Comparison of ENCODE assay signal across 23 mouse cellular contexts in the genomic region with DNA sequence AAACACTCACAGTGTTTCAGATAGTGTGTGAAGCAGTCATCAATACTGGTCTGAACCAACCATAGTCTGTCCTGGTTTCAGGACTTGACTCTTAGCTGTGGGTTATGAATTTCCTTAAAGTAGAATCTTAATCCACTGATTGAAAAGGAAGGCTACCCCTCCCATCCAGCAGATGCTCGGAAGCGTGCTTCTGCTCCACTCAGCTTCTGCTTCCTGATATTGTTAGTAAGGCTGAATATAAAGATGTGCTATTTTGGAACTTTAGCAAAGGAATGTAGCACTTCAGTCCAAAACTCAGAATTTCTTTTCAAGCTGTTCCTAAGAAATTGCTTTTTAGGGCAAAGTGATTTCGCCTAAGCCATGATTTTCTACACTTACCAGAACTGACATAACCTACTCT.
A peak's percentile ranks its signal among the peaks of the same experiment; 100 is the strongest.
DNase-seq lines count a peak whose midpoint lies in the region; ATAC-seq and TF ChIP-seq lines count a peak whose summit lies in the region.
"Had no signal": no experiment of that assay in that cellular context is flagged by ENCODE, and none has a peak within 500 bp of the region (broad histone marks: within the 10 kb centered on the region; RNA-seq: fewer than 3 reads in every experiment).

No protein-coding gene starts in this region.

- no peak overlapping the region for H3K4me3 ChIP-seq in kidney, postnatal 0 days (replicated peaks; ENCODE audit: low read depth, low read length)
- H3K4me3 ChIP-seq: erythroblast, embryonic 14.5 days; heart, adult 2 months; heart, embryonic 12.5 days; hindbrain, embryonic 13.5 days; limb, embryonic 12.5 days; liver, embryonic 15.5 days; lung, embryonic 15.5 days; midbrain, embryonic 10.5 days had no signal

- no peaks in the 10 kb centered on the region for H3K36me3 ChIP-seq in kidney, postnatal 0 days (ENCODE audit: insufficient read depth, low read length)
- H3K36me3 ChIP-seq: heart, embryonic 12.5 days; hindbrain, embryonic 13.5 days; limb, embryonic 12.5 days; liver, embryonic 15.5 days; lung, embryonic 15.5 days; midbrain, embryonic 10.5 days had no signal

- no peak overlapping the region for H3K4me2 ChIP-seq in kidney, postnatal 0 days (ENCODE audit: low read length)
- H3K4me2 ChIP-seq: heart, embryonic 12.5 days; hindbrain, embryonic 13.5 days; limb, embryonic 12.5 days; liver, embryonic 15.5 days; lung, embryonic 15.5 days had no signal

- no peaks in the 10 kb centered on the region for H3K4me1 ChIP-seq in kidney, postnatal 0 days (replicated peaks; ENCODE audit: insufficient read depth, low read length)
- H3K4me1 ChIP-seq: heart, embryonic 12.5 days; limb, embryonic 12.5 days; liver, embryonic 15.5 days; lung, embryonic 15.5 days had no signal

- no peak for ATAC-seq in kidney, postnatal 0 days (replicated peaks; ENCODE audit: low FRiP score, low read depth)
- ATAC-seq: intestine, postnatal 0 days; midbrain, embryonic 16.5 days had no signal

- H3K27me3 ChIP-seq in kidney, postnatal 0 days (ENCODE audit: insufficient read depth, low read length): no peaks in the 10 kb centered on the region
- H3K27me3 ChIP-seq: heart, embryonic 12.5 days; hindbrain, embryonic 13.5 days; limb, embryonic 12.5 days; liver, embryonic 15.5 days; lung, embryonic 15.5 days had no signal

- H3K27ac ChIP-seq in kidney, postnatal 0 days: no peak overlapping the region
- H3K27ac ChIP-seq: heart, adult 2 months; hindbrain, embryonic 13.5 days; limb, embryonic 12.5 days; liver, embryonic 15.5 days; lung, embryonic 15.5 days; midbrain, embryonic 10.5 days had no signal

- no peak overlapping the region for H3K9ac ChIP-seq in kidney, postnatal 0 days (ENCODE audit: low read depth, low read length)
- H3K9ac ChIP-seq: heart, embryonic 12.5 days; hindbrain, embryonic 13.5 days; limb, embryonic 12.5 days; liver, embryonic 15.5 days; lung, embryonic 15.5 days had no signal

- no peaks in the 10 kb centered on the region for H3K9me3 ChIP-seq in kidney, postnatal 0 days (replicated peaks; ENCODE audit: low read length)
- H3K9me3 ChIP-seq: heart, embryonic 12.5 days; hindbrain, embryonic 13.5 days; limb, embryonic 12.5 days; liver, embryonic 15.5 days; lung, embryonic 15.5 days; midbrain, embryonic 10.5 days had no signal

- peak; percentile 4 for DNase-seq in kidney, postnatal 0 days (ENCODE audit: low spot score)
- no peak for DNase-seq in kidney, postnatal 14 days
- peak; percentile 67 for DNase-seq in right cerebral cortex, adult 18-20 months
- DNase-seq in right cerebral cortex, postnatal 4 days: no peak
- peak; percentile 33 to 34 for DNase-seq in frontal cortex, postnatal 10 days (ENCODE audit: low spot score in 2 of 2)
- DNase-seq in telencephalon, adult 2 months (ENCODE audit: low read depth, low spot score): peak; percentile 85
- DNase-seq in adrenal gland, adult 8-10 months: no peak
- DNase-seq: adrenal gland, postnatal 36 days; cerebellum, adult 2 months; cerebellum, postnatal 14 days; heart, adult 2 months; heart, postnatal 4 days; kidney, adult 9 months; kidney, postnatal 25 days had no signal

- no peak for TF ChIP-seq CTCF in kidney, postnatal 0 days (IDR thresholded peaks at IDR 0.05; ENCODE audit: low read depth)

- 65% methylated on average over 3 of the region's 3 CpGs for WGBS in kidney, postnatal 0 days

Comparison
In these comparisons a context has a peak if more than half of its experiments do, and no peak if none do; other contexts are left out.
1. DNase-seq: peak in kidney, postnatal 0 days (single experiment), right cerebral cortex, adult 18-20 months (single experiment), frontal cortex, postnatal 10 days (2 of 2) and telencephalon, adult 2 months (single experiment); none in kidney, postnatal 14 days (single experiment), right cerebral cortex, postnatal 4 days (single experiment) and adrenal gland, adult 8-10 months (single experiment).